Mouse (Mus musculus) 416B (cell line): ENCODE measurements at regions not wholly inside any gene's neighbourhood (a gene's known extent, or its start where the extent isn't known, plus 50 kb on each side); places are given as distances from the start of the nearest gene placed in this dataset.

Experiments used
- DNase-seq: peaks from one replicate; pipeline ENCODE4 v3.0.0; 2011; ENCODE audit warnings: low read depth

- no peak for DNase-seq
Measured at GRCm38 (mm10) chr7:72737792-72738191, 431.4 kb upstream of the Mctp2 start.

- DNase-seq, result no peak
Measured at GRCm38 (mm10) chr7:72738324-72738944, 432.0 kb upstream of the Mctp2 start.

GRCm38 (mm10) chr7:72742376-72742775, 436.0 kb upstream of the Mctp2 start:
- DNase-seq, result no peak

- no peak for DNase-seq
Measured at GRCm38 (mm10) chr7:72751501-72751917, 445.1 kb upstream of the Mctp2 start.

- no peak for DNase-seq
Measured at GRCm38 (mm10) chr7:72753053-72753559, 446.7 kb upstream of the Mctp2 start.

- no peak for DNase-seq
Measured at GRCm38 (mm10) chr7:72762711-72763110, 456.3 kb upstream of the Mctp2 start.

GRCm38 (mm10) chr7:72768705-72769104, 462.3 kb upstream of the Mctp2 start:
- no peak for DNase-seq

GRCm38 (mm10) chr7:72774031-72774770, 467.8 kb upstream of the Mctp2 start:
- DNase-seq, result no peak

- no peak for DNase-seq
Measured at GRCm38 (mm10) chr7:72774771-72775119, 468.3 kb upstream of the Mctp2 start.

- no peak for DNase-seq
Measured at GRCm38 (mm10) chr7:72787306-72787705, 480.9 kb upstream of the Mctp2 start.

GRCm38 (mm10) chr7:72788261-72788660, 481.9 kb upstream of the Mctp2 start:
- DNase-seq, result no peak

- DNase-seq, result no peak
Measured at GRCm38 (mm10) chr7:72822142-72822541, 515.7 kb upstream of the Mctp2 start.

GRCm38 (mm10) chr7:72826597-72826996, 520.2 kb upstream of the Mctp2 start:
- no peak for DNase-seq

- DNase-seq, result no peak
Measured at GRCm38 (mm10) chr7:72835423-72835822, 529.0 kb upstream of the Mctp2 start.

- DNase-seq, result no peak
Measured at GRCm38 (mm10) chr7:72836026-72836425, 529.6 kb upstream of the Mctp2 start.

- no peak for DNase-seq
Measured at GRCm38 (mm10) chr7:72836457-72836985, 530.1 kb upstream of the Mctp2 start.

- DNase-seq, result no peak
Measured at GRCm38 (mm10) chr7:72837992-72838655, 531.7 kb upstream of the Mctp2 start.

GRCm38 (mm10) chr7:72851346-72851745, 524.0 kb upstream of the Rgma start:
- DNase-seq, result no peak

- DNase-seq, result no peak
Measured at GRCm38 (mm10) chr7:72854501-72855002, 520.8 kb upstream of the Rgma start.

GRCm38 (mm10) chr7:72866966-72867754, 508.1 kb upstream of the Rgma start:
- no peak for DNase-seq

GRCm38 (mm10) chr7:72869068-72869467, 506.2 kb upstream of the Rgma start:
- no peak for DNase-seq

GRCm38 (mm10) chr7:72900816-72901215, 474.5 kb upstream of the Rgma start:
- no peak for DNase-seq
